Mouse (Mus musculus) left cerebral cortex, adult 18-20 months (tissue): ENCODE measurements around the gene Nckap5. TPM values are rescaled to one million over a fixed set of nuclear protein-coding genes. Genes with fewer than 3 reads are reported as not detected.
A peak's percentile ranks its signal among the peaks of the same experiment; 100 is the strongest.
"Not testable (repeated sequence)": the region's sequence is repeated elsewhere in the genome, so short reads cannot be mapped to it uniquely, and the experiment has no call there.

Source experiments
- DNase-seq, 2 experiments: peaks; one replicate each; pipeline ENCODE4 v3.0.0; 2021 to 2022; ENCODE audit warnings: low spot score in 2 of 2, mixed read lengths in 1 of 2
- total RNA-seq, 2 experiments: library from RNA; stranded (reverse); gene quantifications; 2 replicates each; pipeline ENCODE4 v1.2.3; 2021

The Nckap5 gene
- total RNA-seq, 2 experiments from 2014 or later, result 2.5 to 3.6 TPM

DNA sequence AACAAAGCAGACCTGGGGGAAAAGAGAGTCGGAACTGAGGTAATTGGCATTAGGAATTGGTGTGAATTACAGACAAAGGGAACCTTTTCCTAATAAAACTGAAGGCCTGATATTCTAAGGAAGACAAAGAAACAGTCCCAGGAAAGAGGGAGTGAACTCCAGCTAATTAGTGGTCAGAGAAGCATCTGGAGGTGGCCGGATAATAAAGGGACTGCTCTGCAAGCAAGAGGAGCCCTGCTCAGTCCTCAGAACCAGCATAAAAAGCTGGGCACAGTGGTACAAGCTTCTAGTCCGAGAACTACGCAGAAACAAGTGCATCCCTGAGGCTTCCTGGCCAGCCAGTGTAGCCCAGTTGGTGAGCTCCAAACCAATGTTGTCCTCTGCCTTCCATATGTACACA lies 754.3 kb downstream of the Nckap5 start:
- no peak for DNase-seq

DNA sequence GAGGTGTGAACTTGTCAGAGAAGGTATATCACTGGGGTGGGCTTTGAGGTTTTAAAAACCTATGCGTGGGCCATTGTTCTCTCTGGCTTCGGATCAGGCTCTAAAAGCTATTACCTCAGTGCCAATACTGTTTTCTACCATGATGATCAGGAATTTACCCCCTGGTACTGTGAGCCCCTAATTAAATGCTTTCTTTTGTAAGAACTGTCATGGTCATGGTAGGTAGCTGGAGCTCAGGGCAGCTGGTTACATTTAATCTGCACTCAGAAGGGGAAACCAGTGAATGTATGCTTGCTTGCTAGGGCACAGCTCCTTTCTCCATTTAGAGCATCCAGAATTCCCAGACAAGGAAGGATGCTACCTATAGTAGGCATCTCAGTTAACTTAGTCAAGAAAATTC lies 759.7 kb downstream of the Nckap5 start:
- no peak for DNase-seq

DNA sequence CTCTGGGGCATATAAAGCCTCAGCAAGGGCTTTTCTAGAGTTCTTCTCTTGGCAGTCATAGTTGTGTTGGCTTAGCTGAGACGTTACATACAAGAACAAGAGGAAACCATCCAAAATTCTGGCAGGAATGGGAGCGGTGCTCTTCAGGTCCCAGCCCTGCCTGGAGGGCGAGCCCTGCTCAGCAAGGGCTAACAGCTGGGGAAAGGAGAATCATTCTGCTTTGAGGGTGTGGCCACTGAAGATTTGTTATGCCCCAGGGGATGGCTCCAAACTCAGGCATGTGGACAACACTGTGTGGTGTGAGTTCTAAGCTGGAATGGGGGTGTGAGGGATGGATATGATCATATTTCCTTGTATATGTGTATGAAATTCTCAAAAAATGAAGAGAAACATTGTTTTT lies 779.1 kb downstream of the Nckap5 start:
- DNase-seq, result no peak

DNA sequence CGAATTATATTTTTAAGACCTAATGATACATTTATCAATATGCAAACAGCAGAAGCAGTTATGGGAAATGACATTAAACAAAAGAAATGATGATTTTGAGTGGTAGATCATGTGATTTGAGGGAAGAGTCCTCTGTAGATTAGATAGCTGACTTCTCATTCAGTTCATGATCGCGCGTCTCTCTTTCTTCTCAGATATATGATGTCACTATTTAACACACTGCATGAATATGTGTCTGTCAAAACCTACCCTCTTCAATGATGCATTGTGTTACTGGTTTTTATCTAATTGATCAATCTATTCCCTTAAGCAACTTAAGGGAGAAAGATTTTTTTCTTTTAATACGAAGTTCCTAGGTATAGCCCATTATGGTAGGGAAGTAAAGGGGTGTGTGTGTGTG lies 787.7 kb downstream of the Nckap5 start:
- no peak for DNase-seq

DNA sequence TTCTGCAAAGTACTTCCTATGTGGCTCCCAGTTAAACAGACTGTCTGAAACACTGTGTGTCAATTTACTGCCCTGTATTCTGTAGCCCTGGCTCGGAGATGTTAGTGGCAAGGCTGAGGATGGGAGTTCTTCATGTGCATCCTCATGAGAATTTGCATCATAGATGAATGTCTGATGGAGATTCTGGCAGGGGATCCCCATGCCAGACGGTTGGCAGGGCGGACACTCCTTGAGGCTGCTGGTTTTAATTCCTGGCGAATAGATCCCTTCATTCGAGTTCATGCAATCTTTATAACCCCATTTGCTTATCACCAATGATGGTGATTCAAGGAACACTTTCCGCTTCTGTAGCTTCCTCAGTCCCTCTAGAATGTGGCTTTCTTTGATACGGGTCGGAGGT lies 803.1 kb downstream of the Nckap5 start:
- DNase-seq, result no peak

DNA sequence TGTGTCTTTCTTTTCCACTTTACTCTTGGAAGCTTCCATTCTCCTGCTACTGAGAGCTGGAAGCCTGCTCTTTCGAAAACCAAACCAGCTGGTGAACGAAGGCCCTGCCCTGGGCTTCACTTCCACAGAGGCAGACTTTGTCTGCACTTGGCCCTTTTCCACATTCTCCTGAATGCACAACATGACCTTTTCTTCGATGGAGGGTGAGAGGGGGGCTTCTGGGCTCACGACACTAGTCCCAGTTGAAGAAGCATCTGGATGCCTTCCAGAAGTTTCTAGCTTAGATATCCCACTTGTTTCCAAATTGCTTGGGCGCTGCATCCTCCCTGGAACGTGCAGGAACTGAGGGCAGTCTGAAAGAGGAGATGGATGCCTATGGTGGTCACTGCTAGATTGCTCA lies 806.1 kb downstream of the Nckap5 start:
- DNase-seq, result peak; percentile 3 to 4

DNA sequence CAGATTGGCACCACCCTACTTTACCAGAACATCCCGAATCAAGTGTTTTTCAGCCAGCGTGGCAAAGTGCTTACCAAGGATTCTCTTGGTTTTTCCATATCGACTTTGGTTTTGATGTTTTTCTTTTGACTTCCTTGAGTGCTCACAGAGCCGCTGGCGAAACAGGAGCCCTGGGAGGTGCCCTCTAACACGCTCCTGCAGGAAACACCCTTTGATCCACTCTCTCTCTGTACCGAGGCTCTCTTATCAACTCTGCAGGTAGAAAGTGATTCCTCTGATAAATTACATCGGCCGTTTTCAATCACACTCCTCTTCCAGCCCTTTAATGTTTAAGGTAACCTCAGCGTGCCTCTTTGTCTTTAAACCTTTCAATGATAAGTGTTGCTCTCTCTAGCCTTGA lies 807.6 kb downstream of the Nckap5 start:
- DNase-seq, result no peak

DNA sequence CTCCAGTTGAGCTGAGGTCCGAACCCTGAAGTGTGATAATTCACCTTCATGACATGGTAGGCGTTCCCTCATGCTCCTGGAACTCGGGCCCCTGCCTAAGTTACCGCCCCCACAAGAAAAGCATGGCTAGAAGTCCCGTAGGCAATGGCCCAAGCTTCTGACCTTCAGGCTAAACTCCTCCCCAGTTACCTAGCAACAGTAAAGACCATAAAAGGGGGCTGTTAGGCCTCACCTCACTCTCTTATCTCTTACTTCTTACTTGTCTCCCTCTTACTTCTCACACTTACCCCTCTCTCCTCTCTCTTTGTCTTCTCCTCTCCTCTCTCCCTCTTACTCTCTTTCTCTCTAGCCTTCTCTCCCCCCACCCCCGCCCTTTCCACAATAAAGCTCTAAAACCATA lies 811.9 kb downstream of the Nckap5 start:
- not testable (repeated sequence) for DNase-seq

DNA sequence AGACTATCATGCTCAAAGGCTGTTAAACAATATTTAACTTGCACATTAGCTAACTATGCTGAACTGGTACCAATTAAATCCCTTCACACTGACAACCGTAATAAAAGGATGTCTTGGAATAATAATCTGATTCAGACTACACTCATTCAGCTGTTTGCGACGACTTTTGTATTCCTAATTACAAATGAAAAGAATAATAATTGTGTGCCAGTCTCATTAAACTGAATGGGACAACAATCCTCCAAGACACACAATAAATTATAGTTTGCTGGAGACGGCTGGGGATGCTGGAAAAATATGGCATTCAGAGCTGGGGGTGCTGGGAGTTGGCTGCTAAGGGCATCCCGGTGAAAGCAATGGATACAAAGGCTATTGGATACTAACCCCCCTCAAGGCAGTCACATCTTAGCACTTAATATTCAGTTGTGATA lies 818.9 kb downstream of the Nckap5 start:
- no peak for DNase-seq

DNA sequence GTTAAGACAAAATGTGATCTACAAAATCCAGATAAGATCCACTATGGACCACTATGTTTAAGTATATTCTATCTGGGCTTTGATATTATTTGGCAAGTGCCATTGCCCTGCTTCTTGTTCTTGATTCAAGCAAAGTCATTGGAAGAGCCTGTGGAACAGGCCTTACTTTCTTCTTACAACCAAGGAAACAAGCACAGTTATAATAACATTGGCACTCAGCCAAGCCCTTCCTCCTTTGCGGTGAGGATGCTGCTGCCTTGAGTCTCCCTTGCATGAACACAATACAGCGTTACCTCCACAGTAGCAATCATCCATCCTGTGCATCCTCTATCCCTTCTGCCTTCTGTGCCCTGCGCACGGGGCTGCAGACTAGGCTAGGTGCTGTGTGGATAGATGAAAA lies 823.0 kb downstream of the Nckap5 start:
- DNase-seq, result no peak

DNA sequence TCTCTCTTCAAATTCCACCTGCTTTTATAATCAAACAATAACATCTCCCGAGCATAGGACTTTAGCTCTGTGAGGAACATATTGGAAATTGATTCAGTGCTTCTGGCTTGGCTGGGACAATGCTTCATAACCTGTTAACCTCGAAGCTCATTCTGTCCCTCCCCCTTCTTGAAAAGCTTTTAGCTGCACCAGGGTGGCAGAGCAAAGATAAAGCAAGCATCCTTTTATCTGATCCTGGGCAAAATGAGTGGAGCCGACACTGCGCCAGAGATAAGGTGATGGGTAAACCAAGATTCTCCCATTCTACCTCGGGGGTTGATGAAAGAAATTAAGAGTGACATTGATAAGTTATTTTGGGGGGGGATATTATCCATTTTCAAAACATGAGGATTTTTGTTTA lies 824.9 kb downstream of the Nckap5 start:
- DNase-seq, result no peak

DNA sequence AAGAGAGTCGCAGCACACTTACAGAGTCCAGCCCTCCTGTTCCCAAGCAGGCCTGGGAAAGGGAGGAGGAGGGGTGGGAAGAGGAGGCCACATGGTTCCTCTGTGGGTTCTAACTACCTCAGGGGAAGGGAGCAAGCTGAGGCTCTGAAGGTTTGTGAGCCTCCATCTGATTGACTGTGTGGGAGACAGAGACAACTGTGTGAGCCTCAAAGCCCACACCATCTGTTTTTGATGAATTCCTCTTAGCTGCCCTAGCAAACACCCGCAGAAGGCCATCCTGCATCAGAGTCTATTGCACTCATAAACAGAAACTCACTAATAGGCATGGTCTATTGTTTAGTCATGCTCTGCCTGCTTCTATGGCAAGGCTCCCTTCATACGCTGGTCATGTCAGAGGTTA lies 834.1 kb downstream of the Nckap5 start:
- DNase-seq, result no peak

DNA sequence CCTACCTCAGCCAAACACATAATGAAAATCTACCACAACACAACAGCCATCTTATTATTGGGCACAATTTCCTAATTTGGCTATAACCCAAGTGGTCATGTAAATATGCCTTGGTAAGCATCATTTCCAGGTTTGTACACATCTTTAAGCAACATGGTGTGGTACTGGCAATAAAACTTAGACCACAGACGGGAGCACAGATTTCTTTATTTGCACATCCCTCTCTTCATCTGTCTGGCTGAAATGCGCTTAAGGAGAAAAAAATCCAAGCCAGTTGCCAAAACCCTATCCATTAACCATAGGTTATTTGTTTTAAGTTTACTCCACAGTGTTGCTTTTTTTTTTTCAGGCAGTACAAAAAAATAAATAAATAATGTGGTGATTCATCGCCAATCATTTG lies 842.8 kb downstream of the Nckap5 start:
- no peak for DNase-seq

DNA sequence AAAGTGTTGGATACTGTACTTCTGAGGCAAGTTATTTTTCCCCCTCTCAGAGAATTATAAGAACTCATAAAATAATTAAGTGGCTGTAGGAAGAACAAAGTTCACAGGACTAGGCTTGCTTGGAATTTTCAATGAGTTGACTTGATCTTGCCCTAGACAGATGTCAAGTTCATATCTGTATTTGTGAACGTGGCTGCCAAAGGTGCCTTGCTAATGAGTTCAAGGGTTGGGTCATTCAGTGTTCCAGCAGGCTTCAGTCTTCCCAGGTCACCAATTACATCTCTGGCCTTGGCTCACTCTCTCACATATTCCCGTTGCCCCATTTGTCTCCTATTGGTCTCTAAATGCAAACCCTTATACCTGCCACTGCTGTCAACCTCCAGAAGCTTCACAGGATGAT lies 846.0 kb downstream of the Nckap5 start:
- DNase-seq, result no peak

DNA sequence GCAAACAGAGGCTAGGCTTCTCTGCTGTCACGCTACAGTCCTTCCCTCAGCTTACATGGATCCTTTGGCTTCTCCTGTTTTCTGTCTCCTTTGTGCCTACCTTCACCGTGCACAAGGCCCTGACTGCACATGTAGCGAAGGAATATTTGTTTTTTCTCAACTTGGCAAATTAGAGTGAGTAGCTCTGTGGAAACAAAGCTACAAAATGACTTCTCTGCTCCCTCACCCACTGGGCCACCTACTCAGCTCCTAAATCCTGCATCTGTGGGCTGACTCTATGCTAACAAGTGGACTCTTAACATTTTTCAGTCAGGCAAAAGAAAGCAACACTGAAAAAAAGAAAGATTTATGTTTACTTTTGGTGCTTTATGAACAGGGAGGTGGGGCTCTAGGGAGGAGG lies 856.0 kb downstream of the Nckap5 start:
- DNase-seq, result peak in 1 of 2 experiments; percentile 3

DNA sequence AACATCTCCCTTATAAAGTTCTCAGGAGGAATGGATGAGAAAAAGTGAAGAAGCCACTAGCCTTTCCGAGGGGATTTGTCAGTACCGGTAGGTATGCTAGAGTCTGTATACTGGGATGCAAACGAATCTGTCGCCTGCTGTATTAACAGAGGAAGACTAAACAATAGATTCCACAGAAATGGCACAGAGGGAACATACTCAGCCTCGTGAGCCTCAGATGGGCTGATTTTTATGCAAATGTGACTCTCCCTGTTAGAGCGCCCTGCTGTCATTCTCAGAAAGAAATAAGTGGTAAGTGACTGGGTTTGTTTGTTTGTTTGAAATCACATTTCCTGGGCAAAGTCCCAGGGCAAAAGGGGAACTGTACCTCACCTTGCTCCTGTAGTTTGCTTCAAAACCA lies 858.7 kb downstream of the Nckap5 start:
- DNase-seq, result no peak

DNA sequence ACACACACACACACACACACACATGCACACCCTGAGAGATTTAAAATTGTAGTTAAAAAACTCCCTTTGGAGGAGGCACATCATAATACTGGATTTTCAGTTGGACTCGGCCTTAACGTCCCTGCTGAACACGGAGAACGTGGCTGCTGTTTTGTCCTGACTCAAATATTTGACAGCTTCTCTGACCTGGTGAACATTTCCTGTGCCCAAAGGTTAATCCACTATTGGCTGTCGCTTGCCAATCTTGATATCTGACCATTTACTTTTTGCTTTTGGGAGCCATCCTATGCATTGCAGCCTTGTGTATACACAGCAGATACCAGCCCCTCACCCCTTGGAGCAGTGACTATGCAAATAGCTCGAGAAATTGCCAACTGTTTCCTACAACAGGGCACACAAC lies 862.9 kb downstream of the Nckap5 start:
- DNase-seq, result no peak

DNA sequence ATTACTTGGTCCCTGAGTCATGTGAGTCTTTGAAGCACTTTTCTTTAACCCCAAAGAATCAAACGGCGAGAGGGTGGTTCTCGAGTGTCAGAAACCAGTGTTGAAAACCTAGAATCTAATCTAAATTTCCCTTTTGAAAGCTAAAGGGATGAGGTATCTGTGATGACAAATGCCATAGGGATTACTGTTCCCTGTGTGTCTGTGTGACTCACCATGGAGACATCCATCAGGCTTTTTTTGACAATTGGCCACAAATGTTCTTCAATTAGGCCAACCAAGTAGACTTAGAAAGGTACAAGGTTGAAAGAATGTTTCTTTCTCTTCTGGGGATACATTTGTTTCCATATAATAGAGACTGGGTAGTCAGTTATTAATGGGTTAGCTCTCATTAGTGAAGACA lies 879.6 kb downstream of the Nckap5 start:
- no peak for DNase-seq

DNA sequence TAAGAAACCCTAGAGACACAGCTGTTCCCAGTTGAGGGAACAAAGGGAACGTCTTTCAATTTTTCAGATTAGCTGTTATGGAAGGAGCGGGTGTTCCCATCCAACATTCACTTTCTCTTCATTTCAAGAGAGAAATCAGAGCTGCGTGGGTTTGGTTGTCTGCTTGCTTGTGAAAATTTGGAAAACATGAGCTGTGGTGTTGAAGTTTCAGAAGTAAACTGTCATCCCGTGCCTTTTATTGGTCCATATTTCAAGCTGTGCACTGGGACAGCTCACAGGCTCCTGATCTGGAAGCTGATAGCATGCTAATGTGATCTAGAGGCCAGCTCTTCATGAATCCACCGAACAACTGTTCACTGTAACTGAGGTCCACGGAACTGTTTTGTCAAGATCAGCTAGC lies 881.5 kb downstream of the Nckap5 start:
- DNase-seq, result no peak

DNA sequence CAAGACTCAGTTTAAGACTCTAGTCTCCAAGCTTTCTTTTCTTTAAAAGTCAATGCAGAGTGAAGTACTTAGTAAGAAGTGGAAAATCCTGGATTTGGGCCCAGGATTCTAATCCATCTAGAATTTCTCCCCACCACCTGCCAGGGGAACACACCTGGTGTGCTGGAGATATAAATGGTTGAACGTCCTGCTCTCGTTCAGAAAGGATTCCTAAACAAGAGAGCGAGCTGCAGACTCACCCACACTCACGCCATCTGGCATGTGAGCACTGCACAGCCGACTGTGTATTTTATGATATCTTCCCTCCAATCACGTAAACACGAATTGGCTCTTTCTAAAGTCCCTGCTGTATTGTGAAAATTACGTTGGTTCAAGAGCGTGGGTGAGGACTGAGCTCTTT lies 885.5 kb downstream of the Nckap5 start:
- DNase-seq, result peak; percentile 32 to 40

DNA sequence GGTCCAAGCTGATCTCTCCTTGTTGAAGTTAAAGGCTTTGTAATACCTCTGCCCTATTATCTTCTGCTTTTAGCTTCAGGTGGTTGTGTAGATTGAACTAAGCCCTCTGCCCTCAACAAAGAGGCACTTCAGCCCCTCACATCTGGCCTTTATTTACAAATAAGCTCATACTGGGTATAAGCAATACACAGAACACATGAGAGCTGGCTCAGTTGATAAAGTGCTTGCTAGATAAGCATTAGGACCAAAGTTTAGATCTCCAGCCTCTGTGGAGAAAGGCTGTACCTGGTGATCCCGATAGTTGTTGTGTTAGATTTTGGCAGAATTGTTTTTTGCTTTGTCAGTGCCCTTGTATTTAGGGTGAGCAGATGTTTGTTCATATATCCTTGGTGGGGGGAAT lies 887.3 kb downstream of the Nckap5 start:
- no peak for DNase-seq

DNA sequence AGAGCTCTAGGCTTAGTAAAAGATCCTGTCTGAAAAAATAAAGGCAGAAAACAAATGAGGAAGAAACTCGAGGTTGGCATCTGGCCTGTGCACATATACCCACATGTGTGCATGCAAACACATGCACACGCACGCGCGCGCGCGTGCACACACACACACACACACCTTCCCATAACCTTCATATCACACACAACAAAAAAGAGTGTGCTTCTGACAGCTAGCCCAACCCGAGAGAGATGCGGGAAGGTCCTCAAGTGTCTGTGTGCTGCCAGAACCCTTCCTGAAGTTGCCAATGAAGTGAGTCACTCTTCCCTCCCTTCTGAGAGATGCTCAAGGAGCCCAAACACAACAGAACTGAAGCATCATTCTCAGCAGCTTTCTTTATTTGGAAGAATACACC lies 905.1 kb downstream of the Nckap5 start:
- no peak for DNase-seq

DNA sequence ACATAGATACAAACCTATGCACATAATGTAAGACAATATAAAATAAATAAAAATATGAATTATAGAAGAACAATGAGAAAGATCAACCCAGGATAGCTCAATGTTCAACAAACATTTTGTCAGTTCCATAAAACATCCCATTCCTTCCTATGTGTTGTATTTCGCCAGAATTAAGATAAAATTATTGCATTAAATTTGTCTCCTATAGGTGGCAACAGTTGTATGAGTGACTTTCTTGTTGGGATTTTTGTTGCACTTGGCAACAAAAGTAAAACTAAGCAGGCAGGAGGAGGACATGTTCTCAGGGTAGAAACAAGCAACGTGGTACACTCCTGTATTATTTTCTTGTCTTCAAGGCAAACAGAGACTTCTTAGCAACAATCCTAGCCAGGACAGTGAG lies 907.5 kb downstream of the Nckap5 start:
- DNase-seq, result no peak

DNA sequence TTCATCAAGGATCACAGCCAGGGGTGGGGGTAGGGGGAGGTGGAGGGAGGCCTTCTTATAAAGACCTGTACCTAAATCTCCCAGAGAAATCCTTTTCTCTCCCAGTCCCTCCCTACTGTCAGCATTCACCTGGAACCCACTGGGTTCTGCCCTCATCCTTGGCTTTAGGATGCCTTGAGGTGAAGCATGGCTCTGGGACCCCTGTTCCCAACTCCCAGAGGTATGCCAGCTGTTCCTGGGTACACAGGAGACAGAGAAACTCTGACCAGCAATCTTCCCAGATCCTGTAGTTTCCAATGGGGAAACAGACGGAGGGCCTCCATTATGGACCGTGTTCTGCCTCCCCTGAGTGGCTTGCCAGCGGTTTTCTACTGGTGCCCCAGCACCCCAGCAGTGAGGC lies 909.9 kb downstream of the Nckap5 start:
- no peak for DNase-seq
